Mouse (Mus musculus) gastrocnemius, adult 2 months (tissue): ENCODE data around the gene Fam193b. TPM values are rescaled to one million over a fixed set of nuclear protein-coding genes. Genes with fewer than 3 reads are reported as not detected.

Experiments used
- DNase-seq: peaks from one replicate; pipeline ENCODE4 v3.0.0; 2022
- H3K27ac ChIP-seq: fragments of 200-600 bp; 2 replicates; pipeline ENCODE4 v1.8.1; 2022; ENCODE audit warnings: mild to moderate bottlenecking
- H3K4me3 ChIP-seq: fragments of 200-600 bp; 2 replicates; pipeline ENCODE4 v1.8.1; 2022; ENCODE audit warnings: mild to moderate bottlenecking, moderate library complexity
- CTCF ChIP-seq: fragments of 200-600 bp; IDR thresholded peaks from 2 replicates; pipeline ENCODE4 v1.8.1; 2022; ENCODE audit warnings: antibody characterized with exemption, mild to moderate bottlenecking, moderate library complexity
- intact Hi-C: fragments of 180-260 bp; cut with DNase I; formaldehyde crosslinking; loops from one replicate; pipeline ENCODE4 v1.15.1; 2025
- total RNA-seq, 2 experiments: library from RNA; stranded (reverse); gene quantifications; 2 replicates each; pipeline ENCODE4 v1.2.3; 2021

Gene Fam193b
- total RNA-seq, 2 experiments from 2014 or later = 14.4 to 16.6 TPM

GRCm38 (mm10) chr13:55513828-55514227, 57.1 kb downstream of the Fam193b start:
- peak; percentile 34 for DNase-seq
- TF ChIP-seq CTCF = no peak
- Histone ChIP-seq H3K4me3 (peak overlapping the region; percentile 81), H3K27ac (peak overlapping the region; percentile 99)
- intact Hi-C loops = loop anchor here (1.0 to 2.0 kb wide), 3 partner anchors 19 to 63 kb away; no protein-coding TSS in a partner anchor

GRCm38 (mm10) chr13:55513111-55513748, 57.7 kb downstream of the Fam193b start, which contains the start of gene Pdlim7:
Gene Pdlim7 (minus strand): TSS chr13:55513676.
- intact Hi-C loops = loop anchor here (2.0 kb wide), 2 partner anchors 18 to 62 kb away; no protein-coding TSS in a partner anchor
- peak; percentile 91 for TF ChIP-seq CTCF

GRCm38 (mm10) chr13:55512379-55513031, 58.4 kb downstream of the Fam193b start:
- intact Hi-C loops = loop anchor here (2.0 kb wide), 2 partner anchors 18 to 62 kb away; no protein-coding TSS in a partner anchor
- DNase-seq = peak; percentile 88
- no peak for TF ChIP-seq CTCF

More at GRCm38 (mm10) chr13:55513111-55513748, 57.7 kb downstream of the Fam193b start, which contains the start of gene Pdlim7:
- peak within 1 kb of the TSS; percentile 81 for H3K4me3 ChIP-seq
- H3K27ac ChIP-seq = peak within 1 kb of the TSS; percentile 99
- peak; percentile 96 for DNase-seq

GRCm38 (mm10) chr13:55511492-55511861, 59.4 kb downstream of the Fam193b start:
- peak; percentile 39 for DNase-seq
- H3K27ac ChIP-seq = peak overlapping the region; percentile 99
- TF ChIP-seq CTCF = no peak
- peak overlapping the region; percentile 81 for H3K4me3 ChIP-seq
- intact Hi-C loops = no loop called here

More at GRCm38 (mm10) chr13:55512379-55513031, 58.4 kb downstream of the Fam193b start:
- peak overlapping the region; percentile 99 for H3K27ac ChIP-seq
- H3K4me3 ChIP-seq = peak overlapping the region; percentile 81

GRCm38 (mm10) chr13:55510668-55511491, 60.0 kb downstream of the Fam193b start:
- intact Hi-C loops = no loop called here
- peak; percentile 38; the same call in 1 of the 2 replicates for TF ChIP-seq CTCF
- Histone ChIP-seq H3K27ac (peak overlapping the region; percentile 99), H3K4me3 (peak overlapping the region; percentile 81)
- peak; percentile 91 for DNase-seq

GRCm38 (mm10) chr13:55510332-55510667, 60.6 kb downstream of the Fam193b start:
- H3K27ac ChIP-seq = peak overlapping the region; percentile 99
- intact Hi-C loops = no loop called here
- peak overlapping the region; percentile 81 for H3K4me3 ChIP-seq
- no peak for DNase-seq
- TF ChIP-seq CTCF = no peak

- Histone ChIP-seq H3K27ac (peak overlapping the region; percentile 99; the same call in 1 of the 2 replicates), H3K4me3 (peak overlapping the region; percentile 81)
- no peak for TF ChIP-seq CTCF
- intact Hi-C loops = no loop called here
- no peak for DNase-seq
Observed at GRCm38 (mm10) chr13:55508531-55508930, 62.4 kb downstream of the Fam193b start.

- intact Hi-C loops = no loop called here
- H3K27ac ChIP-seq = peak overlapping the region; percentile 78
- TF ChIP-seq CTCF = 0 out of 2 replicates have a peak, but pooled peaks have one; percentile 1
- DNase-seq = no peak
- H3K4me3 ChIP-seq = peak overlapping the region; percentile 81
Observed at GRCm38 (mm10) chr13:55507877-55508276, 63.0 kb downstream of the Fam193b start.

GRCm38 (mm10) chr13:55506697-55507096, 64.2 kb downstream of the Fam193b start:
- intact Hi-C loops = no loop called here
- H3K27ac ChIP-seq = peak overlapping the region; percentile 78
- peak overlapping the region; percentile 81 for H3K4me3 ChIP-seq
- peak; percentile 89 for DNase-seq
- no peak for TF ChIP-seq CTCF

GRCm38 (mm10) chr13:55505810-55506209, 65.1 kb downstream of the Fam193b start:
- peak overlapping the region; percentile 5 for H3K4me3 ChIP-seq
- H3K27ac ChIP-seq = peak overlapping the region; percentile 78
- DNase-seq = no peak
- intact Hi-C loops = no loop called here
- TF ChIP-seq CTCF = no peak

GRCm38 (mm10) chr13:55504390-55504789, 66.5 kb downstream of the Fam193b start:
- Histone ChIP-seq H3K27ac (no peak overlapping the region), H3K4me3 (no peak overlapping the region)
- TF ChIP-seq CTCF = no peak
- intact Hi-C loops = no loop called here
- DNase-seq = no peak

GRCm38 (mm10) chr13:55502405-55502804, 68.5 kb downstream of the Fam193b start:
- H3K4me3 ChIP-seq = no peak overlapping the region
- intact Hi-C loops = no loop called here
- DNase-seq = no peak
- no peak overlapping the region for H3K27ac ChIP-seq
- TF ChIP-seq CTCF = no peak
